Mouse (Mus musculus) gastrocnemius, postnatal 10 days (tissue): ENCODE measurements around the gene Ccdc158. TPM values are rescaled to one million over a fixed set of nuclear protein-coding genes. Genes with fewer than 3 reads are reported as not detected.

Experiments
- DNase-seq: peaks from one replicate; pipeline ENCODE4 v3.0.0; 2021; ENCODE audit warnings: mixed read lengths
- long read RNA-seq, 2 experiments: library from polyadenylated mRNA; stranded (forward); transcript quantifications; one replicate each; pipeline ENCODE4 v2.0.0; 2021
- total RNA-seq, 2 experiments: library from RNA; stranded (reverse); gene quantifications; 2 replicates each; pipeline ENCODE4 v1.2.3; 2021

The Ccdc158 gene
- total RNA-seq = not detected
- long read RNA-seq, experiment 1 = 0 reads
- long read RNA-seq, experiment 2 = 0 reads

DNA sequence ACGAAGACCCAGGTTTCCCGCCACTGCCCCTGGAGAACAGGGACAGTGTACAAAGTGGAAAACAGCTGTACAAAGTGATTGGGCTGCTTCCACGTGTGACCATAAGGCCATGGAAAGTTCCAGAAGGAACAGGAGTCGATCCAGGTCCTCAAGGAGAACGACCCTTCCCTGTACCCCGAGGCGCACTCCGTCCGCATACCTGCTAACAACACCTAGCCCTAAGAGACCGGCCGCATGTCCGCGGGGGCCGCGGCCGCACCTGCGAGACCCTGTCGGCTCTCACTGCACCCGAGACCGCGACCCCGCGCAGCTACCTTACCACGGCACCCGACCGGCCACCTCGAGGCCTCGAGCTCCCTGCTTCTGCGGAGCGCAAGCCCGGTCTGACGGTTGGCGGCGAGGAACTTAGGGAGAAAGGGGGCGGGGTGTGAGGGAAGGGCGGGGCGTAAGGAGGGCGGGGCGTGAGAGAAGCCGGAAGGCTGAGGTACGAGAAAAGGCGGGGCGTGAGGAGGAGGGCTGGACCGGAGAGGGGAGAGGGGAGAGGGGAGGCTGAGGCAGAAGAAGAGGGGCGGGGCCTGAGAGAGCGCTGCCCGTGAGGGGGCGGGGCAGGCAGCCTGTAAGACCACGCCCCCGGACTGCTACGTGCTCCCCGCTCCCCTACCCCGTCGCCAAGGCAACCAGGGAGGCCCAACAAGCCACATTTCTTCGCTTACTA, at the start of gene Ccdc158:
Gene Ccdc158, minus strand, starts transcription at position 413 of the 715 bp plus-strand sequence.
- DNase-seq = peak; percentile 43

DNA sequence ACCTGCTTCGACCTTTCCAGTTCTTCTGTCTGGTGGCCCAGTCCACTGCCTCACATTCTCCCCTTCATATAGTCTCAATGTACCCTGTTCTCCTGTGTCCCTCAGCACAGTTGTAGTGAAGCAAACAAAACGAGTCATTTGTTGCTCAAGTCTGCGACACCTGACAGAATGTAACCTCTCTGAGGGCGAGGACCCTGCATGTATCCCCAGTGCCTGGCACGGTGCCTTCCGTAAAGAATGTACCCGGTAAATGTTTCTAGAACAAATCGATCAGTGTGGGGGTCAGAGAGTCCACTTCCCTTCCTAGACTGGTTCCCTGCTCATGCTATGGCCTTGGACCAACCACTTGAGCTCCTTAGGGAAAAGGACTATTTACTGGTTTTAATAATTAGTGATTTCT, 46.5 kb upstream of the Ccdc158 start:
- no peak for DNase-seq

DNA sequence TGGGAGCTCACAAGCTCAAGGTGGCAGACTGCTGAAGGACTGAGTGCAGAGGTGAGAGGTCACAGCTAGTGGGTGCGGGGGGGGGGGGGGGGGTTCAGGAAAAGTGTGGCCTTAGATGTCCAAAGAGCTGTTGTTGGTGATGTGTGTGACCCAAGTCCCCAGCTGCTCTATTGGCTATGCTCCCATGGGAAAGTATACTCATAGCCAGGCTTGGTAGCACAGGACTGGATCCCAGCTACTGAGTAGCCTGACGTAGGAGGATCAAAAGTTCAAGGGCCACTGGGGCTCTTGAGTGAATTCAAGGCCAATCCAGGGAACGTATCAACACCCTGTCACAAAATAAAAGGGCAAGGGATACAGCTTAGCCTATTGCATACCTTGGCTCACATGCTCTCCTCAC, 43.8 kb upstream of the Ccdc158 start:
- DNase-seq = no peak

DNA sequence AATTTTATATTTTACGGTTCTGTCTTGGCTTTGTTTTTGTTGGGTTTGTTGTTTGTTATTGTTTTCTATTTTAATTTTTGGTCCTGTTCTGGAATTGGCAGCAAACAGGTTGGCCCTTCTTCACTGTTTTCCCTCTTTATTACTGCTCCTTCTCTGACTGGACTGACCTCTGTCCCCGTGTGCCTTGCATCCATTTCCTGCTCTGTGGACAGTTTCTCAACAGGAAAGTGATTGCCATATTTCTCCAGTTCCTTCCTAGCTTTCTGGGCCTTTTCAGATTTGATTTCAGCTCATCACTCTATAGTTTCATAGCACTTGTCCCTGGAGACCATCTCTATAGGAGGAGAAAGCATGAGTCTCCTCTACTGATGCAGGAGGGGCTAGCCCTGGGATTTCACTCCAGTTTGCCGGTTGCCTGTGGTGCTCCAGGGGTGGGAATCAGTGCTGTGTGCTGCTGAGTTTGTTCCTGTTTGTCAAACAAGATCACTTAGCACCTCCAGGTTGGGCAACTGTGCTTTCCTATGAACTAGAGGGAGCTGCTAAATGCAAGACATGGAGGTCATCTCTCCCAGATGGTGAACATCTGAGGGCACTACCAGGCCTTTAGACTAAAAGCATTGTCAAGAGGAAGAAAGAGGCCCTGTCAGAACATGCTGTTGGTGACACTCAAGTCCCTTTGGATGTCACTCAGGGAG, 42.7 kb upstream of the Ccdc158 start:
- no peak for DNase-seq

DNA sequence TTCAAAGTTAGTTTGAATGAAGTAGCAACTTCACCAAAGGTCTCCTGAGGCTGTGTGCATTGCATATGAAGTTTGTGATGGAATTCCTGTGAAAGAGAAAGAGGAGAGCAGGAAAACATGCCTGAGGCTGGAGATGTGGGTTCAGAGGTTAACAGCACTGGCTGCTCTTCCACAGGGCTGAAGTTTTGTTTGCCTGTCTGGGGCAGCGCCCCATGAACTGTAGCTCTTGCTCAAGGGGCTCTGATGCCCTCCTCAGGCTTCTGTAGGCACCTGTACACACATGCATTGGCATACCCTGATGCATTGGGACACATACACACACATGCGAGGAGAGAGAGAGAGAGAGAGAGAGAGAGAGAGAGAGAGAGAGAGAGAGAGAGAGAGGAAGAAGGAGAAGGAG, 40.8 kb upstream of the Ccdc158 start:
- DNase-seq = no peak

DNA sequence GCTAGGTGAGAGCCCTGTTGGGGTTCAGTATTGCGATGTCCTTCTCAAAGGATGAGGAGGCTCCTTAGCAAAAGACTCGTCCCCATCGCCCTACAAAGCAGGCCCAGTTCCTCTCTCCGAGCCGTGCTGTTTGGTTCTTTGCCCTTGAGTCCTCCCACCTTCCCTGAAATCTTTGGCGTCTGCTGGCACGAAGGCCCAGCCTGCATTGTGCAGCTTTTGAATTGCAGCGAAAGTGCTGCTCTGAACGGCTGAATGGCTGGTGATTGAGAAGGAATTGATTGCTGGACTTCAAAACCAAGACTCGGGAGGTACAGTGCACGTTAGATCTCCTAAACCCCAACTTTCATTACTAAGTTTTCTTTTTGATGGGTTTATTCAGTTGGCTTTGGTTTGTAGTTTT, 40.2 kb upstream of the Ccdc158 start:
- no peak for DNase-seq

DNA sequence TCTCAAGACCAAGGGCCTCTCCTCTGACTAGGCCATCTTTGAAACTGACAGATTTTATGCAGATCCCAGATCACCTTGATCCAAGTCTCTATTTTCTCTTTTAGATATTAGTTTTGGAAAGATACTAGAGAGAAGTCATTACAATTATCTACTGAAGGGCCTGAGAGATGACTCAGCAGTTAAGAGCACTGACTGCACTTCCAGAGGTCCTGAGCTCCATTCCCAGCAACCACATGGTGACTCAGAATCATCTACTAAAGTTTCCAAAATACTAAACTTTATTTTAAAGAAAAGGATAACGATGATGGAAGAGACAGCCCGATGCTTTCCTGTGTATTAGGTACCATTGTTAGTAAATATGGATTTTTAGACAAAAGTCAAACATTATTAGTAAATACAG, 39.8 kb upstream of the Ccdc158 start:
- DNase-seq = no peak

DNA sequence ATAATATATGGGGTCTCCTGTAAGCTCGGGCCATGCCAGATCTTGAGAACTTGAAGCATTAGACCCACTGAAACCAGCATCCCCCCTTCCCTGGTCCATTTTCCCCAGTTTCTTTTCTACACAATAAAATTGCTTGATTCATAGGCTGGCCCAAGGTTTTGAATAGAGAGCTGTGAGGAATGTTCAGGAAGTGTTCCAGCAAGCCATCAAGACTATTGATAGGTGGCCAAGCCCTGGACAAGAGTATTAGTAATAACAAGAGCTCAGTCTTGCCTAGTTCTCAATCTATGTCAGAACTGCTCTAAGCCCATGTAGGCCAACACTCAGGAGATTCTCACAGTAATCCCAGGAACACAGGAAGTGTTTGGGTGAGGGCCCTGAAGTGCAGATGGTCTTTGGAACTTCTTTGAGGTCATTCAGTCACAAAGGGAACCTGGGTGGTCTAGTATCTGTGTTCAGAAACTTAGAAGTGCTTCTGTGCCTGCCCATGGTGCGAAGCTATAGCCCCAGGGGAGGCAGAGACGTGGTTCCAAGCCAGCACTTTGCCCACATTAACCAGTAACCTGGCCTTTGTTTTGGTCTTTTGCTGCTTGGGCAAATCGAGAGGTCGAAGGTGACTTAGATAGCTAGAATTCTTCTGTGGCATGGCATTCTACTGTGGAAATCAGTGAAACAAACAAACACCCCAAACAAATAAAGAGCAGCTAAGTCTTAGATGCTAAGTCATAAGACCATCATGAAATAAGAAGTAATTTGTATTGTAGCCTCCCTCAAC, 37.7 kb upstream of the Ccdc158 start:
- no peak for DNase-seq

DNA sequence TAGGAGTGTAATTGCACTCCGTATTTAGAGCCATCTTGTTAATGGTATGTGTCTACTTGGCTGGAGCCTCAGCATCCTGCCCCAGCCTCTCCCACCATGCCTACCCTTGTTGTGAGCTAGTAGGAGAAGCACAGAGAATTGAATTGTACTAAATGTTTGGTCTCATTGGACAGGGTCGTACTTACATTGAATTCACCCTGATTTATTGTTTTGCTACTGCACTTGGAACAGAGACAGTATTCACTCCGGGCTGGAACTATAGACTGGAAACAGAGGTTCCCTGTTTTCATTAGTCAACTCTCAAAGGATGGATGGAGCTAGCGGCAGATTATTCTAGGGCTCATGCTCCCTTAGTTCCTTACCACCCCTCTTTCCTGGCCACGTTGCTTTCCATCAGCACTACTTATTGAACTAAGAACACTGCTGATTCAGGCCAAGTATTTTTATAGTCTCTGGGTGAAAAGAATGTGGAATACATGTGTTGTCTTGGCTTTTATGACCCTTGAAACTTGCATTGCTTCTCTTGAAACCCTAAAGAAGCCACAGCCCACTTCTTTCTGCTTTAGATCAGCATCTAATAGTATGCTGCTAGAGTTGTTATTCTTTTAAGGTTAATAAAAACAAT, 36.7 kb upstream of the Ccdc158 start:
- DNase-seq = no peak

DNA sequence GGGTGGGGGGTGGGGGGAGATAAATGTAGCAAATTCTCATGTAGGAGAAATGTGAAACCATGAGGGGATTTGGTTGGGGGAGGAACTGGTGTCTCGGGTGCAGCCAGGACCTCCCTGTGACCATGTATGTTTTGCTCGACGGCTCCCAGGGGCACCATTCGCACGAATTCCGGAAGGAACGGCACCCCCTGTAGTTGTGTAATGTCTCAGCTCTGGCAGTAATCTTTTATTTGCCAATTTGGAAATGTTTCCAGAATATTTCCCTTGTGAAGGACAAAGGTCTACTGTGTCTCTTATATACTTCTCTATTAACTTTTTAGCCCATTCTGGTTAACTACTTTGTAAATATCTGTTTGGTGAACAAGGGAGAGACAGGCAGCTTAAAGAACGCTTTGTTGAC, 35.7 kb upstream of the Ccdc158 start:
- DNase-seq = no peak

DNA sequence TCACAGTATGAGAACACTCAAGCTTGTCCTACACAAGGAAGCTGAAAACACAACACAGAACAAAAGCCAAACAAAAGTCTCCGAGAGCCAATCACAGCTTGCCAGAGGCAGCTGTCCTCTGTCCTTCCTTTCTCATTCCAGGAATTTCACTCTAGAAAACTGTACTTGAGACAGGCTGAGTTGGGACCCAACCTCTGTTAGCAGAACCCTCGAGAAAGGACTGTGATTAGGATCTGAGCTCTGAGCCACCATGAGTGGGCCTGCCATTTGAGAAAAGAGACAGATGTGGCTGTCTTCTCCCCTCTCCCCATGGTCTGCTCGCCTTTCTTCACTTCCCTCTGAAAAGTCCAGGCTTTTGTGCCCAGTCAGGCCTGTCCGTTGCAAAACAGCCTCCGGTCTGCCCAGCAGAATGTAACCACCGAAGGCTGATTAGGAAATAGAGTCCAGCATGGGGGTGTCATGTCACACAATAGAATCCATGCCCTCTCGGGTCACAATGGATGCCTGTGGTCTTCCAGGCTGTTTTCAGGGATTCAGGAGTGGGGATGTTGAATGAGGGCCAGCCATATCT, 32.9 kb upstream of the Ccdc158 start:
- no peak for DNase-seq

DNA sequence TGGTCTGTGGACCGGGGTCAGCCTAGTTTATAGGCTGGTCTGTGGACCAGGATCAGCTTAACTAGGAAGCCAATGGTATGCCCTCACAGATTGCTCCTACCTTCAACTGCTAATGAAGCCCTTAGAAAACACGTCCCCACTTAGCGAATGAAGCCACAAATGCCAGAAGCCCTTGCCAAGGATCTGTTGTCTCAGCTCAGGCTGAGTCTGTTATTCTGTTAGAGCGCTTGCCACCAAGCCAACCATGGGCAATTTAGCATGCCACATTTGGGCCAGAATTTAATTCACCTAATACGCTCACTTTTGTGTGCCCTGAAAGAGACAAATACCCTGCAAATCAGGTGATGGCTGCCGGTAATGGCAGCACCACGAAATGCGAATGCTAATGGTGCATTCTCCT, 28.6 kb upstream of the Ccdc158 start:
- DNase-seq = no peak

DNA sequence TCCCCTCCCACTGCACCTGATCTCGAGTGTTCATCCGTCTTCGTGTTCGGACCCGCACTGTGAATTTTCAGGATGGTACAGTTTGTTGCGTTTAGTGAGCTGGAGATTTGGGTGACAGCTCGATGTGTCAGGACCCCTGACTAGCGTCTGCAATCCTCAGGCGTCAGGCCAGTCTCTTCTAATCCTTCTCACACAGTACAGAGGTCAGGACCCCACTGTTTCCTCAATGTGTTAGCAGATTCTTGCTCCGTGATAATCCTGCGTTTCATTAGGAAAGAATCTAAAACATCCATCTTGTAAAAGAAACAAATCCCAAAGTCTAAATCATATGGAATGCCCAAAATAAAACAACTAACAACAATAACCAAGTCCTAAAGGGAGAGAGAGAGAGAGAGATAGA, 26.7 kb upstream of the Ccdc158 start:
- no peak for DNase-seq

DNA sequence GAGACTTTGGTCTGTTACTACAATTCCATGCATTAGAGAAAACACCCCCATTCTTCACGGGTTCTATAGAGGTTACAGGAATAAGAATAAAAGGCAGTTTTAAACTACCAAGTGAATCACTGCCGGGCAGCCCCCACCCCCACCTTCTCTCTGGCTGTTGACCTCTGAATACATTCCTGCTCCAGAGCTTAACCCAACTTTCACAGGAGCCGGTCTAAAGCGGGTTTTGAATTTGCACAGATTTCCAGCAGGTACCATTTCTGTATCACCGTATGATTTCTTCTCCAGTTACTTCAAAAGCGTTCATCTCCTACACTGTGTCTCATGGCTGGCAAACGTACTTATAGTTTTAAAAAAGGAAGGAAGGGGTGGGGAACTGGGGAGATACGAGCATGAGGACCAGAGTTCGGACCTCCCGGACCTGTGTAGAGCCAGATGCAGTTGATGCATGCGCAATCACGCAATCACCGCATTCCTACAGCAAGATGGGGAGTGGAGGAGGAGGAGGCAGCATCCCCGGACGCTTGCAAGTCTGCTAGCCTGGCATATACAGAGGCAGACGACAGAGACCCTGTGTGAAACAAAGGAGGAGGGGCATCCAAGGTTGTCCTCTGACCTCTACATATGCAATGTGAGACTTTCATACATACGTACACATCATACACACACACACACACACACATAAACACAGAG, 23.9 kb upstream of the Ccdc158 start:
- DNase-seq = no peak

DNA sequence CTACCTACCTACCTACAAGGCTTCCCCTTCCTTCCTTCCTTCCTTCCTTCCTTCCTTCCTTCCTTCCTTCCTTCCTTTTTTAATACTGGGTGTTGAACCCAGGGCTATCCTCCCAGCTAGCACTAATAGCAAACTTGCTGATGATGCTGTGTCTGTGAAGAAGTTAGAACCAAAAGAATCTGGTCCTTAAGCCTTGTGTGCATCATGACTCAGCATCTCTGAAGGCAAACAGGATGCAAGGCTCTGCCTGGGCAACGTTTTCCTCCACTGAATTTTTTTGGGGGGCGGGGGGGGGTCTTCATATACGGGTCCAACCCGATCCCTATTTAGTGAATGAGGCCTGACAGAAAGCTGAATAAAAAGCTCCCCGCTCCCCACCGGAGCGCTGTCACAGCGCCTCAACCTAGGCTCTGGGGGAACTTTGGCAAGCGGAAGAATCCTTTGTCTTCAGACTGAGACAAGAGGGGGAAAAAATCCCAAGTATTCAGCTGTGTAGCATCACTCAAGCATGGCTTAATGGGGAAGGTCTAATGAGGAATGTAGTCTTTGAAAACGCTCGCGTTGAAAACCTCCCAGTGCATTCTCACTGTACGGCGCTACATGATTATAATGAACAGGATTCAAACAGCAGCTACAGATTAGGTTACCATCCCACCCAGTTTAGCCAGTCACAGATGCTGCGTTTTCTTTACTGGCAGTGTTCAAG, 23.2 kb upstream of the Ccdc158 start:
- no peak for DNase-seq

DNA sequence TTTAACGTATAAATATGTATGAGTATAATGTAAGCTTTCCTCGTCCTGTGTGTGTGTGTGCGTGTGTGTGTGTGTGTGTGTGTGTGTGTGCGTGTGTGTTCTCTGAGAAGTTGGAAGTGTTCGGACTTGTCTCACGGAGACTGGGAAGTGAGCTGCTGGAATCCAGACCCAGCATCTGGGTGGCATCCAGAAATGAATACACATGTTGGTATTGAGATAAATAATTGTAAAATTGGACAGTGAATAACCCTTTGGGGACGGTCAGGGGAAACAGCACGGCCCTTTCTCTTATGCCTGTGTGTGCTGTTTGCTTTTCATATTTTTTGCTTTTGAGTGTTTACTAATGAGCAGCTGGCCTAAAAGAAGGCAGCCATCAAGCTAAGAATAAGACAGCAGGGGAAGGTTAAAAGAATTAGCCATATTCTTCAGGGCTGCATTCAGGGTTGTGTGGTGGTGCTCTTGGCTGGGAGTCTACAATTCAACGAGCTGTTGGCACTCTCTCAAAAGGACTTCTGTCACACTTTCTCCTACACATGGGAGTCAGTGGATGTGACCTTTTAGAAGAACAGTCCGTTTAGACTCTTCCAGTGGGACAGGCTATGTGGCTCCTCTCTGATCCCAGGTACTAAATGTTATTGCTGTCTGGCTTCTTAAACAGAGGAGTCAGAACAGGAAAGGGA, 19.4 kb upstream of the Ccdc158 start:
- no peak for DNase-seq

DNA sequence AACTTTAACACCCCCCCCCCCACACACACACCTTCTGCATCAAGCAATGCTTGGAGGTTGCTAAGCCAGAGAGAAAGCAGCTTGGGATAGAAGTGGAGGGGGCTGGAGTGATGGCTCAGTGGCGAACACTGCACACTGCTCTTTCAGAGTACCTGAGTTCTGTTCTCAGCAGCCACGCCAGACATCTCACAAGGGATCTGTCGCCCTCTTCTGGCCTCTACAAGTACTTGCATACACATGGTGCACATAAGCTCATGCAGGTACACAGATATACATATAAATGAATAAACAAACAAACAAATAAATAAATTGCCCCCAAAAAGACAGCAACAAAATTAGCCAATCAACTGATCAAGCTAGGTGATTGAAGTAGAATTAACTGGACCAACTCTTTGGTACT, 18.7 kb upstream of the Ccdc158 start:
- no peak for DNase-seq

DNA sequence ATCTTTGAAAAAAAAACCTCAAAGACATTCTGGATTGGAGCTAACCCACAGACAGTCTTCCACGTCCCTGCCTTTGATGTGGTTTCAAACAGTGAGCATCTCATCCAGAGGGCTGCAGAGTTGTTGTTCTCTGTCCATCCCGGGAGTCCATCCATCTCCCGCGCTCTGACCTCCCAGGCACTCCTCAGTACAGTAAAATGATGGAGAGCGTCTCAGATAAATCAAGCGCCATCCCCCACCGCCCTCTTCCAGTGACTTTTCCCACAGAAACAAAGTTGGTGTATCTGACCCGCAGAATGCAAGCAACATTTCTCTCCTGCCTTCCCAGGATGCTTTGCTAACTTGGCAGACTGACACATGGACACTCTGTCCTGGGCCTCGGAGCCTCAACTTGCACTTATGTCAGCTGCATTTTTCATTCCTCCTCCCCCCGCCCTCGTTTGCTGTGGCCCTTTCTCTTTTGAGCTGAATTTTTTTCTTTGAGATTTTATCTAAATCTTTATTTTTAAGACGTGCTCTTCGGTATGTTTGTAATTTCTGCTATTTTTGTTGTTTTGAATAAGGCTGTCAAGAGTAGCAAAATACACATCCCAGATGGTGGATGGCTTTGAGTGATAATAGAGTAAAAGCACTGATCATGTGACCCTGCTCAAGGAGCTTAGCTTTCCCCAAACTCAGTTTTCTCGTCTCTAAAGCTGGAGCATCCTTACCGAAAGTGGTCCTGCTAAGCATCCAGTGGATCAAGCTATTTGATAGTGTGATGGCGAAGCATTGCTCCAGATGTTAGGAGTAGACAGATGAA, 17.3 kb upstream of the Ccdc158 start:
- DNase-seq = no peak

DNA sequence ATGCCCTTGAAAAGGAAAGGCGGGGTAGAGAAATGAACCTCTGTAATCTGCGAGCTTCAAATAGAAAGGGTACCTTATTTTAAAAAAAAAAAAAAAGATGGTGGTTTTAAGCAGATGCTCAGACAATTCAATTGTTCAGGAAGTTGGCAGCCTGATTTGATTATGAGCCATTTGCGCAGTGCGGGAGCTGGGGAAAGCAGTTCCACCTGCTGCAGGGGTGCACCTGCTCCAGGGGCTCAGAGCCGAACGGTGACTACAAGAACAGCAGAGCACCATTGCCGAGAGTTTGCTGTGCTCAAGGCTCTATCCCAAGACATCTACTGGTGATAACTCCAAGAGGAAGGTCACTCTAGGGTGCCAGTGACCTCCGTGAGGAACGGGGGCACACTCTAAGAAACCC, 13.5 kb upstream of the Ccdc158 start:
- DNase-seq = no peak

DNA sequence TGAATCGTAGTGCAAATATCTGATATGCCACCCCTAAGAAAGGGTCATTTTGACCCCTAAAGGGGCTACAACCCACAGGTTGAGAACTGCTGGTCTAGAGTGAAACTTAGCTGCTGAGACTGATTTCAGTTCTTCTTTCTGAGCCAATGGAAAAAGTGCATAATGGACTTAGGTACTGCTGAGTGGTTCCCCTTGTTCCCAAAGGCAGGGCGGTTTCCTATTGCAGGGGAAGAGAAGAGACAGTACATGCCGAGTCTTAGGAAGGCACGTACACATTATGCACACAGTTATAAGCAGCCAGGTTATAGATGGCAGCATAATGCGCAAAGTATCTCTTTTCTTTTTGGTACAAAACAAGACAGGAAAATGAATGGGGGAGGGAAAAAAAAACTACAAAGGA, 13.1 kb upstream of the Ccdc158 start:
- no peak for DNase-seq
